Mouse (Mus musculus): ENCODE results near the gene Cbx7. TPM values are rescaled to one million over a fixed set of nuclear protein-coding genes. Genes with fewer than 3 reads are reported as not detected.

Gene Cbx7
- total and polyA plus RNA-seq, 3 experiments = 8.1 to 12.4 (median 12.1) TPM

- Histone ChIP-seq H3K79me2 (replicated peaks; ENCODE audit: control insufficient read depth, extremely low read depth, insufficient read depth, poor library complexity, severe bottlenecking) (no peaks in the 10 kb centered on the region), H3K9me3 (replicated peaks; ENCODE audit: low read length) (no peaks in the 10 kb centered on the region), H3K4me2 (ENCODE audit: insufficient read depth, low read depth, poor library complexity, severe bottlenecking) (no peak overlapping the region), H3K4me1 (ENCODE audit: control insufficient read depth in 1 of 2, insufficient read depth in 2 of 2) (peaks cover 3 to 11% of the 10 kb centered on the region in 2 experiments; a peak in 2 of 4 replicates), H3K27me3 (replicated peaks) (no peaks in the 10 kb centered on the region), H3K4me3 (replicated peaks in 1 of 3; ENCODE audit: low read depth in 2 of 3, low read length in 2 of 3, poor library complexity in 1 of 3) (no peak overlapping the region), H3K27ac (ENCODE audit: insufficient read depth, low read depth) (no peak overlapping the region), H3K9ac (ENCODE audit: insufficient read depth, low read depth) (no peak overlapping the region), H3K36me3 (replicated peaks in 1 of 2; ENCODE audit: control insufficient read depth in 1 of 2, insufficient read depth in 1 of 2, low read length in 1 of 2) (no peaks in the 10 kb centered on the region)
- in situ Hi-C loops (cut with MboI; ENCODE audit: low pct_ligation_motif_present, low pct_unique_long_range_greater_than_20kb, low sequenced_read_pairs) (loop anchor here (10.0 kb wide), 1 partner anchor 48 kb away; the partner anchor contains the start of genes Cbx6 and Npcd), dilution Hi-C loops (cut with MboI; ENCODE audit: extremely low pct_ligation_motif_present, extremely low pct_unique_long_range_greater_than_20kb, low sequenced_read_pairs) (no loop called here)
- TF ChIP-seq CTCF (conservative IDR thresholded peaks at IDR 0.05 in 1 of 2, IDR thresholded peaks at IDR 0.05 in 1 of 2; ENCODE audit: low read depth in 2 of 2, low read length in 2 of 2) (no peak), SMC3 (IDR thresholded peaks at IDR 0.05; ENCODE audit: low read depth, low read length) (no peak), TCF12 (IDR thresholded peaks at IDR 0.05; ENCODE audit: low read depth, low read length) (no peak), NRF1 (IDR thresholded peaks at IDR 0.05; ENCODE audit: low read depth, low read length) (no peak), MEF2A (IDR thresholded peaks at IDR 0.05; ENCODE audit: borderline replicate concordance, low read depth, low read length) (no peak), MAFK (IDR thresholded peaks at IDR 0.05; ENCODE audit: insufficient replicate concordance, low read length) (no peak), MAX (IDR thresholded peaks at IDR 0.05; ENCODE audit: low read length) (no peak; the same call in 1 of the 2 replicates), BHLHE40 (IDR thresholded peaks at IDR 0.05; ENCODE audit: low read depth, low read length) (no peak), USF1 (IDR thresholded peaks at IDR 0.05; ENCODE audit: low read depth, low read length) (no peak), SIN3A (IDR thresholded peaks at IDR 0.05; ENCODE audit: low read length) (no peak), ELF1 (IDR thresholded peaks at IDR 0.05; ENCODE audit: low read depth, low read length) (no peak), KAT2A (IDR thresholded peaks at IDR 0.05; ENCODE audit: insufficient replicate concordance, low read length) (no peak), ZMIZ1 (IDR thresholded peaks at IDR 0.05; ENCODE audit: low read depth, low read length) (no peak), RCOR1 (conservative IDR thresholded peaks at IDR 0.05; ENCODE audit: low read depth, low read length) (no peak), USF2 (conservative IDR thresholded peaks at IDR 0.05; ENCODE audit: low read depth, low read length) (no peak), PAX5 (IDR thresholded peaks at IDR 0.05; ENCODE audit: low read length) (no peak), MAZ (IDR thresholded peaks at IDR 0.05; ENCODE audit: low read depth, low read length) (no peak)
- no peak for DNase-seq (ENCODE audit: extremely low read depth)
Observed at GRCm38 (mm10) chr15:79882623-79883267, 88.2 kb downstream of the Cbx7 start.

GRCm38 (mm10) chr15:79880477-79880876 lies 90.4 kb downstream of the Cbx7 start:
- no peaks in the 10 kb centered on the region for H3K27me3 ChIP-seq (replicated peaks)
- DNase-seq (ENCODE audit: extremely low read depth) = no peak
- no peaks in the 10 kb centered on the region for H3K79me2 ChIP-seq (replicated peaks; ENCODE audit: control insufficient read depth, extremely low read depth, insufficient read depth, poor library complexity, severe bottlenecking)
- peaks cover 3 to 11% of the 10 kb centered on the region in 2 experiments; a peak in 2 of 4 replicates for H3K4me1 ChIP-seq (ENCODE audit: control insufficient read depth in 1 of 2, insufficient read depth in 2 of 2)
- no peak overlapping the region for H3K9ac ChIP-seq (ENCODE audit: insufficient read depth, low read depth)
- in situ Hi-C loops (cut with MboI; ENCODE audit: low pct_ligation_motif_present, low pct_unique_long_range_greater_than_20kb, low sequenced_read_pairs) = loop anchor here (10.0 kb wide), 1 partner anchor 46 kb away; the partner anchor contains the start of genes Cbx6 and Npcd
- no peak overlapping the region for H3K4me3 ChIP-seq (replicated peaks in 1 of 3; ENCODE audit: low read depth in 2 of 3, low read length in 2 of 3, poor library complexity in 1 of 3)
- H3K9me3 ChIP-seq (replicated peaks; ENCODE audit: low read length) = no peaks in the 10 kb centered on the region
- TF ChIP-seq ZC3H11A (IDR thresholded peaks at IDR 0.05; ENCODE audit: low read depth, low read length) (no peak), NRF1 (IDR thresholded peaks at IDR 0.05; ENCODE audit: low read depth, low read length) (no peak), BHLHE40 (IDR thresholded peaks at IDR 0.05; ENCODE audit: low read depth, low read length) (no peak), ELF1 (IDR thresholded peaks at IDR 0.05; ENCODE audit: low read depth, low read length) (no peak), E2F4 (IDR thresholded peaks at IDR 0.05; ENCODE audit: insufficient replicate concordance, low read depth, low read length) (no peak), ZNF384 (IDR thresholded peaks at IDR 0.05; ENCODE audit: low read depth, low read length) (no peak), IRF4 (IDR thresholded peaks at IDR 0.05; ENCODE audit: low read depth, low read length) (no peak), UBTF (IDR thresholded peaks at IDR 0.05; ENCODE audit: low read depth, low read length) (no peak), POLR2A (IDR thresholded peaks at IDR 0.05; ENCODE audit: low read depth, low read length) (no peak), MAFK (IDR thresholded peaks at IDR 0.05; ENCODE audit: insufficient replicate concordance, low read length) (no peak), KAT2A (IDR thresholded peaks at IDR 0.05; ENCODE audit: insufficient replicate concordance, low read length) (no peak), EP300 (IDR thresholded peaks at IDR 0.05; ENCODE audit: low read length) (no peak), GABPA (IDR thresholded peaks at IDR 0.05; ENCODE audit: insufficient replicate concordance, low read depth, low read length) (no peak), SIN3A (IDR thresholded peaks at IDR 0.05; ENCODE audit: low read length) (no peak), JUND (conservative IDR thresholded peaks at IDR 0.05; ENCODE audit: low read depth, low read length) (no peak), ZKSCAN1 (IDR thresholded peaks at IDR 0.05; ENCODE audit: borderline replicate concordance, low read depth, low read length) (no peak), CHD1 (IDR thresholded peaks at IDR 0.05; ENCODE audit: low read depth, low read length) (no peak)
- no peak overlapping the region for H3K4me2 ChIP-seq (ENCODE audit: insufficient read depth, low read depth, poor library complexity, severe bottlenecking)
- H3K27ac ChIP-seq (ENCODE audit: insufficient read depth, low read depth) = no peak overlapping the region
- H3K36me3 ChIP-seq (replicated peaks in 1 of 2; ENCODE audit: control insufficient read depth in 1 of 2, insufficient read depth in 1 of 2, low read length in 1 of 2) = no peaks in the 10 kb centered on the region
- dilution Hi-C loops (cut with MboI; ENCODE audit: extremely low pct_ligation_motif_present, extremely low pct_unique_long_range_greater_than_20kb, low sequenced_read_pairs) = no loop called here
